14 mouse cellular contexts compared by ENCODE assay signal in the genomic region with DNA sequence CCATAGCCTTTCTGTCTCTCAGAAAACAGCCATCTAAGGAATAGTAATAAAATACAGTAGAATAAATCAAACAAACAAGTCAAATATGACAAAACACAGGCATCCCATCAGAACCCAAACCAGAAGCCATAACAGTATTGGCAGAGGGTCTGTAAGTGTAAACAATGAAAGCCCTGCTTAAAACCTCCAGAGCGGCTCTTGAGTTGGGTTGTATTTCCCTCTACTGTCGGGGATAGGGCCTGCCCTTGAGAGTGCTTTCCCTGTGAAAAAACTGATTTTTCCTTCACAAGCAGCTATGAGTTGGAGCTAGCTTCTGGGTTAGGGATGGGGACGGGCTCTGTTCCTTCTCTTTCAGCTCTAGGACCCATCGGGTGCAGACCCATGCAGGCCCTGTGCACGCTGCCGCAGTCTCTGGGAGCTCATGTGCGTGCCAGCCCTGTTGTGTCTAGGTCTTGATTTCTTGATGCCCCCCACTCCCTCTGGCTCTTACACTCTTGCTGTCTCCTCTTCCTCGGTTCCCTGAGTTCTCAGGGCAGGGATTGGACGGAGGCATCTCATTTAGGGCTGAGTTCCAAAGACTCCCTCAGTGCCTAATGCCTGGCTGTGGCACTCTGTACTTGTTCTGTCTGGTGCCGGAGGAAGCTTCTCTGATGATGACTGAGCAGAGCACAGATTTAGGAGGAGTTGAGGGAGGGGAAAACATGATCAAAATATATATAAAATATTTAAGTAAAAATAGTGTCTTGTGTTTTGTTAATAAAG. TPM values are rescaled to one million over a fixed set of nuclear protein-coding genes. Genes with fewer than 3 reads are reported as not detected.
A peak's percentile ranks its signal among the peaks of the same experiment; 100 is the strongest.
DNase-seq lines count a peak whose midpoint lies in the region; ATAC-seq lines count a peak whose summit lies in the region.
"Had no signal": no experiment of that assay in that cellular context is flagged by ENCODE, and none has a peak within 500 bp of the region (broad histone marks: within the 10 kb centered on the region; RNA-seq: fewer than 3 reads in every experiment).

No protein-coding gene starts in this region.

- no peaks in the 10 kb centered on the region for H3K27me3 ChIP-seq in forebrain, embryonic 13.5 days
- H3K27me3 ChIP-seq in forebrain, embryonic 14.5 days (replicated peaks; ENCODE audit: control insufficient read depth, insufficient read depth, low read length): no peaks in the 10 kb centered on the region
- no peaks in the 10 kb centered on the region for H3K27me3 ChIP-seq in embryonic facial prominence, embryonic 12.5 days
- H3K27me3 ChIP-seq in stomach, embryonic 15.5 days (replicated peaks): no peaks in the 10 kb centered on the region
- H3K27me3 ChIP-seq: liver, embryonic 13.5 days had no signal

- no peak for DNase-seq in forebrain, embryonic 14.5 days (ENCODE audit: low spot score)
- peak; percentile 6 for DNase-seq in left cerebral cortex, postnatal 4 days
- no peak for DNase-seq in left cerebral cortex, adult 8-10 months (ENCODE audit: low spot score in 2 of 2)
- no peak for DNase-seq in left cerebral cortex, postnatal 25 days (ENCODE audit: low spot score in 2 of 2)
- DNase-seq in spleen, postnatal 4 days (ENCODE audit: low spot score in 2 of 2): no peak
- DNase-seq: heart, adult 18-20 months; heart, postnatal 36 days; kidney, postnatal 25 days; layer of hippocampus, postnatal 36 days; liver, embryonic 13.5 days; thymus, adult 18-20 months had no signal

- H3K36me3 ChIP-seq in forebrain, embryonic 13.5 days (ENCODE audit: poor library complexity, severe bottlenecking): no peaks in the 10 kb centered on the region
- H3K36me3 ChIP-seq in forebrain, embryonic 14.5 days (ENCODE audit: control insufficient read depth, insufficient read depth, low read length): no peaks in the 10 kb centered on the region
- H3K36me3 ChIP-seq in embryonic facial prominence, embryonic 12.5 days: no peaks in the 10 kb centered on the region
- peaks cover 3% of the 10 kb centered on the region; the same call in 1 of the 2 replicates for H3K36me3 ChIP-seq in stomach, embryonic 15.5 days
- H3K36me3 ChIP-seq: liver, embryonic 13.5 days had no signal

- 0 out of 2 replicates have a peak, but pooled peaks have one; percentile 8 for ATAC-seq in forebrain, embryonic 13.5 days
- ATAC-seq in forebrain, embryonic 14.5 days: no peak
- ATAC-seq in embryonic facial prominence, embryonic 12.5 days (ENCODE audit: insufficient number of reproducible peaks, insufficient read depth, low FRiP score, low TSS enrichment): peak; percentile 48; the same call in 1 of the 2 replicates
- ATAC-seq in stomach, embryonic 15.5 days (ENCODE audit: insufficient read depth, low FRiP score, low read depth): peak; percentile 57; the same call in 1 of the 2 replicates

- no peak overlapping the region for H3K4me3 ChIP-seq in forebrain, embryonic 13.5 days
- H3K4me3 ChIP-seq in forebrain, embryonic 14.5 days (ENCODE audit: low read depth, low read length): no peak overlapping the region
- no peak overlapping the region for H3K4me3 ChIP-seq in embryonic facial prominence, embryonic 12.5 days
- H3K4me3 ChIP-seq in stomach, embryonic 15.5 days (replicated peaks): no peak overlapping the region
- H3K4me3 ChIP-seq: liver, embryonic 13.5 days had no signal

- WGBS in forebrain, embryonic 13.5 days: 84% methylated on average over 10 of the region's 10 CpGs
- 86% methylated on average over 10 of the region's 10 CpGs for WGBS in forebrain, embryonic 14.5 days
- WGBS in embryonic facial prominence, embryonic 12.5 days: 68% methylated on average over 10 of the region's 10 CpGs
- WGBS in stomach, embryonic 15.5 days: 57% methylated on average over 10 of the region's 10 CpGs

- H3K4me1 ChIP-seq in forebrain, embryonic 13.5 days: peaks cover 6% of the 10 kb centered on the region; the same call in 1 of the 2 replicates
- no peaks in the 10 kb centered on the region for H3K4me1 ChIP-seq in forebrain, embryonic 14.5 days (ENCODE audit: control insufficient read depth, insufficient read depth, low read length)
- H3K4me1 ChIP-seq in embryonic facial prominence, embryonic 12.5 days: peaks cover 25% of the 10 kb centered on the region
- H3K4me1 ChIP-seq in stomach, embryonic 15.5 days: peaks cover 12% of the 10 kb centered on the region

- intact Hi-C loops in left cerebral cortex, postnatal 4 days (cut with DNase I): no loop called here
- intact Hi-C loops in left cerebral cortex, postnatal 25 days (cut with DNase I): no loop called here

- H3K4me2 ChIP-seq in forebrain, embryonic 13.5 days: no peak overlapping the region
- no peak overlapping the region for H3K4me2 ChIP-seq in forebrain, embryonic 14.5 days (ENCODE audit: low read length)
- H3K4me2 ChIP-seq in embryonic facial prominence, embryonic 12.5 days (replicated peaks): no peak overlapping the region
- peak overlapping the region; percentile 11; the same call in 1 of the 2 replicates for H3K4me2 ChIP-seq in stomach, embryonic 15.5 days
- H3K4me2 ChIP-seq: liver, embryonic 13.5 days had no signal

- H3K27ac ChIP-seq in forebrain, embryonic 13.5 days: no peak overlapping the region
- H3K27ac ChIP-seq in forebrain, embryonic 14.5 days (ENCODE audit: low read depth, low read length): no peak overlapping the region
- H3K27ac ChIP-seq in embryonic facial prominence, embryonic 12.5 days: peak overlapping the region; percentile 57
- peak overlapping the region; percentile 72 for H3K27ac ChIP-seq in stomach, embryonic 15.5 days
- H3K27ac ChIP-seq: liver, embryonic 13.5 days had no signal

- H3K9ac ChIP-seq in forebrain, embryonic 13.5 days: no peak overlapping the region
- no peak overlapping the region for H3K9ac ChIP-seq in forebrain, embryonic 14.5 days (ENCODE audit: low read length)
- no peak overlapping the region for H3K9ac ChIP-seq in embryonic facial prominence, embryonic 12.5 days
- H3K9ac ChIP-seq in stomach, embryonic 15.5 days: no peak overlapping the region
- H3K9ac ChIP-seq: liver, embryonic 13.5 days had no signal

- no peaks in the 10 kb centered on the region for H3K9me3 ChIP-seq in forebrain, embryonic 13.5 days (replicated peaks)
- no peaks in the 10 kb centered on the region for H3K9me3 ChIP-seq in forebrain, embryonic 14.5 days (replicated peaks; ENCODE audit: control insufficient read depth, low read length)
- no peaks in the 10 kb centered on the region for H3K9me3 ChIP-seq in embryonic facial prominence, embryonic 12.5 days
- no peaks in the 10 kb centered on the region for H3K9me3 ChIP-seq in stomach, embryonic 15.5 days
- H3K9me3 ChIP-seq: liver, embryonic 13.5 days had no signal

RNA-seq across cellular contexts. Expression of a gene that starts 20.3 kb away (rescaled TPM):
- polyA plus RNA-seq in forebrain, embryonic 13.5 days (2015; fragmentation: Nextera tagmentation; extraction: Ambion mirVana): 22.1 and 22.8 TPM in 2 replicates
- polyA plus RNA-seq in forebrain, embryonic 14.5 days (2014; fragmentation: Nextera tagmentation; extraction: Ambion mirVana): 24.8 and 25.8 TPM in 2 replicates
- total RNA-seq in left cerebral cortex, postnatal 4 days (2021): 10 to 100 TPM; 62.6 to 63.4 TPM
- total RNA-seq in left cerebral cortex, adult 8-10 months (2022): 10 to 100 TPM; 50.3 to 65.1 (median 57.8) TPM
- 46.9 and 52.2 TPM in 2 replicates for polyA plus RNA-seq in embryonic facial prominence, embryonic 12.5 days (2016; fragmentation: Nextera tagmentation; extraction: Ambion mirVana)
- 39.3 and 42.5 TPM in 2 replicates for polyA plus RNA-seq in stomach, embryonic 15.5 days (2015; fragmentation: Nextera tagmentation; extraction: Ambion mirVana)
- total RNA-seq in left cerebral cortex, postnatal 25 days (2021): 10 to 100 TPM; 67.4 to 76.9 TPM

RNA-seq across cellular contexts. Expression of a gene that starts 46.6 kb away (rescaled TPM):
- 6.4 and 7.1 TPM in 2 replicates for polyA plus RNA-seq in forebrain, embryonic 13.5 days (2015; fragmentation: Nextera tagmentation; extraction: Ambion mirVana)
- 4.8 and 5.7 TPM in 2 replicates for polyA plus RNA-seq in forebrain, embryonic 14.5 days (2014; fragmentation: Nextera tagmentation; extraction: Ambion mirVana)
- 10 to 100 TPM; 39.2 to 39.3 TPM for total RNA-seq in left cerebral cortex, postnatal 4 days (2021)
- total RNA-seq in left cerebral cortex, adult 8-10 months (2022): 10 to 100 TPM; 37.9 to 41.5 (median 40.4) TPM
- polyA plus RNA-seq in embryonic facial prominence, embryonic 12.5 days (2016; fragmentation: Nextera tagmentation; extraction: Ambion mirVana): 6.2 and 6.7 TPM in 2 replicates
- polyA plus RNA-seq in stomach, embryonic 15.5 days (2015; fragmentation: Nextera tagmentation; extraction: Ambion mirVana): 7.8 and 8.2 TPM in 2 replicates
- 10 to 100 TPM; 35.5 to 38.8 TPM for total RNA-seq in left cerebral cortex, postnatal 25 days (2021)

Comparison
In these comparisons a context has a peak if more than half of its experiments do, and no peak if none do; other contexts are left out.
1. H3K27ac ChIP-seq: peak in embryonic facial prominence, embryonic 12.5 days (single experiment) and stomach, embryonic 15.5 days (single experiment); none in forebrain, embryonic 13.5 days (single experiment) and forebrain, embryonic 14.5 days (single experiment).